Mouse (Mus musculus) intestine, embryonic 14.5 days (tissue): ENCODE data around the gene Slc7a8. TPM values are rescaled to one million over a fixed set of nuclear protein-coding genes. Genes with fewer than 3 reads are reported as not detected.

Experiments used
- ATAC-seq: fragments of 200-750 bp; cut with Nextera tagmentation; replicated peaks from 2 replicates; pipeline ENCODE4 v1.8.0; 2017; ENCODE audit warnings: low read depth, moderate number of reproducible peaks, moderate TSS enrichment, moderate library complexity; ENCODE audit not compliant: low FRiP score, low TSS enrichment
- DNase-seq: peaks from one replicate; pipeline ENCODE4 v3.0.0-alpha.2; 2018; ENCODE audit warnings: low spot score
- H3K27ac ChIP-seq: fragments of 300-500 bp; sonication (generic); 2 replicates; pipeline ENCODE4 v1.5.1; 2014; ENCODE audit warnings: low read depth, mild to moderate bottlenecking, control low read depth
- H3K27me3 ChIP-seq: fragments of 300-500 bp; sonication (generic); replicated peaks from 2 replicates; pipeline ENCODE4 v1.6.1; 2014; ENCODE audit warnings: low read length, control low read depth; ENCODE audit not compliant: control insufficient read depth, insufficient read depth
- H3K36me3 ChIP-seq: fragments of 300-500 bp; sonication (generic); 2 replicates; pipeline ENCODE4 v1.6.1; 2014; ENCODE audit warnings: low read length, control low read depth; ENCODE audit not compliant: control insufficient read depth, insufficient read depth
- H3K4me1 ChIP-seq: fragments of 300-500 bp; sonication (generic); replicated peaks from 2 replicates; pipeline ENCODE4 v1.6.1; 2014; ENCODE audit warnings: low read length, control low read depth, mixed read lengths; ENCODE audit not compliant: control insufficient read depth, insufficient read depth
- H3K4me2 ChIP-seq: fragments of 300-500 bp; sonication (generic); 2 replicates; pipeline ENCODE4 v1.6.1; 2014; ENCODE audit warnings: low read length
- H3K4me3 ChIP-seq: fragments of 300-500 bp; sonication (generic); 2 replicates; pipeline ENCODE4 v1.5.1; 2014; ENCODE audit warnings: low read depth, low read length, control low read depth, mixed read lengths
- H3K9ac ChIP-seq: fragments of 300-500 bp; sonication (generic); 2 replicates; pipeline ENCODE4 v1.6.1; 2014; ENCODE audit warnings: mild to moderate bottlenecking, low read length
- H3K9me3 ChIP-seq: fragments of 300-500 bp; sonication (generic); 2 replicates; pipeline ENCODE4 v1.6.1; 2016; ENCODE audit warnings: low read length, control low read depth; ENCODE audit not compliant: control insufficient read depth
- WGBS: fragments of 180-500 bp; shearing (Covaris S2); extraction: QIAGEN DNeasy Blood & Tissue Kit; methylation state at CpG from one replicate; pipeline ENCODE4 v1.1.7; 2014; 5-methylcytosine and 5-hydroxymethylcytosine counted together
- polyA plus RNA-seq: library from polyadenylated mRNA; unstranded; fragments of >200 nt; fragmentation: Nextera tagmentation; extraction: Ambion mirVana; gene quantifications from 2 replicates; pipeline ENCODE4 v1.2.1, GENCODE M21; 2014

Slc7a8 gene
- polyA plus RNA-seq, 1 experiment from 2014 or later = 26.7 TPM

DNA sequence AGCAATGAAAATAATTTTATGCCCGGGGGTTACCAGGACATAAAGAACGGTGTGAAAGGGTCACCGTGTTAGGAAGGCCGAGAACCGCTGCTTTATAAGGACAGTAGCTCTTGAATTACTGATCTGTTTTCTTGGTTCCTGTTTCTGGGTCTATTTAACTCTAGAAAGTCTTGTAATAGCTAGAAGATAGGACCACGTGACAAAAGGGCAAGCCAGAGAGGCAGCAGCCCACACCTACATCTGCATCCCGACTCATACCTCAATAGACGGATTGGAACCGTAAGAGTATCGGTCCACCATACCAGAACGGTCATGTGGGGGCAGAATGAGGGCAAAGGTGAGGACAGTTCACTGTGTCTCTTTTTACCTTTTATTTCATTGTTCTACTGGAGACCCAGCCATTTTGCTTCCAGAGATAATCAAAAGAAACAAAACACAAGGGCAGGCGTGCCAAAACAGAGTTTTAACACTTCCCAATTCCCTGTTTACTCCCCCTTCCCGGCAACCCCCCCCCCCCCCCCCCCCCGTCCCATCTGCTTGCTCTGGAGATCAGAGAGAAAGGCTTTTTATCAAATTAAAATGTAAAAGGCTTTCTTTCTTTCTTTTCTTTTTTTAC is 27.7 kb downstream of the Slc7a8 start:
- Histone ChIP-seq H3K27me3 (no peaks in the 10 kb centered on the region), H3K36me3 (no peaks in the 10 kb centered on the region), H3K9ac (0 out of 2 replicates have a peak overlapping the region, but pooled peaks have one; percentile 11), H3K4me1 (peaks cover 13% of the 10 kb centered on the region; the same call in 1 of the 2 replicates), H3K4me2 (peak overlapping the region; percentile 29; the same call in 1 of the 2 replicates), H3K4me3 (no peak overlapping the region), H3K9me3 (no peaks in the 10 kb centered on the region), H3K27ac (peak overlapping the region; percentile 72; the same call in 1 of the 2 replicates)
- DNase-seq = no peak
- no peak for ATAC-seq
- 74% methylated on average over 12 of the region's 14 CpGs for WGBS

DNA sequence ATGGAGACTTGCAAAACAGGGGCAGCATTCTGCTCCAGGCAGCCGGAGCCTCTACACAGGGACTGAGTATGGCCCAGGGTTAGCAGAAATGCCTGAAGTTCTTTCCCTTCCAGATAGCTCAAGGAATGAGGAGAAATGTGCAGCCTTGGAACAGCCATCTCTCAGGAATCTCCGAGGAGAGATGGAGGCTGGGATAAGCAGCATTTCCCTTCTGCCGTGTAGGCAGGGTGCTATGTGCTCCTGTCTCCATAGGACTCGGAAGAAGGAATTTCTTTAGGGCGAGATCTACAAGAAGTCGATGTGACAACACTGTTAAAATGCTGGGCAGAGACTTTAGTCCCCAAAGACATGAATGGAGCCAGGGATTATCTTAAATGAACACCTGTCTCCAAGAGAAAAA is 28.8 kb downstream of the Slc7a8 start:
- no peak for DNase-seq
- H3K27me3 ChIP-seq = no peaks in the 10 kb centered on the region
- no peak for ATAC-seq
- WGBS = 84% methylated on average over 6 of the region's 6 CpGs
- H3K9ac ChIP-seq = no peak overlapping the region
- no peak overlapping the region for H3K4me3 ChIP-seq
- H3K36me3 ChIP-seq = no peaks in the 10 kb centered on the region
- no peak overlapping the region for H3K27ac ChIP-seq
- H3K4me1 ChIP-seq = peaks cover 13% of the 10 kb centered on the region; the same call in 1 of the 2 replicates
- H3K4me2 ChIP-seq = no peak overlapping the region
- no peaks in the 10 kb centered on the region for H3K9me3 ChIP-seq

DNA sequence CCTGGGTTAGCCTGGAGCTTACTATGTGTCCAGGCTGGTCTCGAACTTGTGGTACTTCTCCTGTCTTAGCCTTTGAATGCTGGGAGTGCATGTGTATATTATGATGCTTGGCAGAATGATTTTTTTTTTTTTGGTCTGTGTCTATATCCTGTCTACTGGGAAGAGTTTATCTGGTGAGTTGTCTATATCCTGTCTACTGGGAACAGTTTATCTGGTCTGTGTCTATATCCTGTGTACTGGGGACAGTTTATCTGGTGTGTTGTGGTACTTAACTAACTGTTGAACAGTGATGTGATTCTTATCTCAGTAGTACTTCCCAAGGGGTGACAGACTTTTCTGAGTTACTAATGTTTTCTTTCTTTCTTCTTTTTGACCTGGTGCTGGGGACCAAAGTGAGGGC is 30.0 kb downstream of the Slc7a8 start:
- Histone ChIP-seq H3K36me3 (no peaks in the 10 kb centered on the region), H3K9ac (no peak overlapping the region), H3K27me3 (no peaks in the 10 kb centered on the region), H3K4me3 (no peak overlapping the region), H3K4me2 (no peak overlapping the region), H3K4me1 (peaks cover 13% of the 10 kb centered on the region; the same call in 1 of the 2 replicates), H3K27ac (no peak overlapping the region), H3K9me3 (no peaks in the 10 kb centered on the region)
- DNase-seq = no peak
- 79% methylated on average over 1 of the region's 1 CpGs for WGBS
- no peak for ATAC-seq

DNA sequence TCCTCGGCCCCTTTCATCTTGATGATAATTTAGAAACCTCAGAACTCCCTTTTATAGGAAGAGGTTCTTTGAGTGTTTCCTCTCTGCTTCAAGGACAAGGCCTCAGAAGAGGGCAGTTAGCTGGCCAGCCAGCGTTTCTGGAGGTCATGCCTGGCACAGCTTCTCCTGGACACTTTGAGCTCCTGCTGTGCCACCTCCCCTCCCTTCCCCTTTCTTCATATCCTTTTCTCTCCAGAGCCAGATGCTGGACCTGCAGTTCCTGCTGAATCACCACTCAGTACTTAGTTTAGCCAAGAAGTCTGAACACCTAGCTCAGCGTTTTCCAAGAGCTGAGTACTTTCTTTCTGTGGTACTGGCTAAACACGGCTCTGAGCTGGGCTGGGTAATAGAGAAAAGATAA is 32.5 kb downstream of the Slc7a8 start:
- Histone ChIP-seq H3K9ac (no peak overlapping the region), H3K36me3 (no peaks in the 10 kb centered on the region)

DNA sequence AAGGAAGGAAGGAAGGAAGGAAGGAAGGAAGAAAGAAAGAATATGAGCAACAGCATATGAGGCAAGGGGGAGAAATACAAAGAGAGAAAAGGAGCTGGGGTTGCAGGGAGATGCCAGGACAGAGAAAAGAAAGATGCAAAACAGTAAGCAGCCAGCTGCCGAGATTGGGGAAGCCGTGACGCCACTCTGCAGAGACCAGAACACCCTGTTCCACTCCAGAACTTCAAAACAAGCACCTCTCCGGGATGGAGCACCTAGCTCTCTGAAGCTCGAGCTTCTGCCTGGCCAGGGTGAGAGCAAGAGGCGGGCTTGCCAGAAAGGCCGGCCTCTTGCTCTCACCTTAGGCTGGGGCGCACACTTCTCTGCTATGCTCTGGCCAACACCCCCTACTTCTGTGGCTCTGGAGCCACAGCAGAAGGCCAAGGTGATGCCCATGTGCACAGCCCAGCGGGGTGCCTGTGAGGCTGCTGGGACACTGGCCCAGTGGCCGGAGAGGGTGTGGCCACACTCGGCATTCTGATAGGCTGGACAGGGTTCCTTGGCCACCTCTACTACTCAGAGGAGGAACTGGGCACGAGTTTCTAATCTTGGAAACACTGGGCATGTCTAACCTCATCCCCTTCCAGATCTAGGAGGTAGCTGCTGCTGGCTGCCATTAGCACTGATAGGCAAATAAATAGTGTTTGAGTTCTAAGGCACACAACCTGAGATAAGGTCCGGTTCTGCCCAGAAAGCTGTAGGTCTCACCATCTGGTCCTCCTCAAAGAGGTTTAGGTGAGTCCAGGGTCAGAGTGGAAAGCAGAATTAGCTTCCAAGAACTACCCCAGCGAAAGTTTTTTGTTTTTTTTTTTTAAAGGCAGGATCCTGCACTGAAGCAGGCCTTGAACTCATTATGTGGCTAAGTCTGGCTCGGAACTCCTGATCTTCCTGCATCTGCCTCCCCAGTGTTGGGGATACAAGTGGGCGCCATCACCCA is 33.5 kb downstream of the Slc7a8 start:
- 71% methylated on average over 16 of the region's 16 CpGs for WGBS
- H3K9me3 ChIP-seq = no peaks in the 10 kb centered on the region
- H3K36me3 ChIP-seq = no peaks in the 10 kb centered on the region
- no peak overlapping the region for H3K9ac ChIP-seq
- no peak overlapping the region for H3K27ac ChIP-seq
- H3K27me3 ChIP-seq = no peaks in the 10 kb centered on the region
- no peak overlapping the region for H3K4me3 ChIP-seq
- DNase-seq = no peak
- no peak overlapping the region for H3K4me2 ChIP-seq
- ATAC-seq = no peak
- H3K4me1 ChIP-seq = peaks cover under 1% of the 10 kb centered on the region; the same call in 1 of the 2 replicates

More for the DNA sequence above, 32.5 kb downstream of the Slc7a8 start:
- WGBS = 80% methylated on average over 4 of the region's 4 CpGs
- Histone ChIP-seq H3K4me3 (no peak overlapping the region), H3K4me2 (no peak overlapping the region), H3K27ac (no peak overlapping the region), H3K9me3 (no peaks in the 10 kb centered on the region), H3K4me1 (peaks cover 6% of the 10 kb centered on the region; the same call in 1 of the 2 replicates), H3K27me3 (no peaks in the 10 kb centered on the region)
- DNase-seq (no peak), ATAC-seq (no peak)

DNA sequence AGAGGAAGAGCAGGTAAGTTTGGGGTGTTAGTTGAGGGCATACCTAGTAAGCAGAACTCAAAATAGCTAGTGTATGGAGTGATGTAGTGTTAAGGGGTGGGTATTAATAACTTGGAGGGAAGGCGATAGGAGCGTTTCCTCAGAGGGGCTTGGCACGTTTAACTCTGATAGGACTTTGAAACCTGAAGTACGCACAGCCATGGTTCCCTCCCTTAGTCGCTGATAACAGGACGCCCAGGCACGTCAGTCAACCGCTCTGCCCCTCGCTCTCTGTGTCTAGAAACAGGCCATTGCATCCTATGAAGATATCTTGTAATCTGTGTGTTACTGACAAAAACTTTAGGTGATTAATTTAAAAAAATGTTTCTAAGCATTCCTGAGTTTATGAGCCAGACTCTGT is 35.7 kb downstream of the Slc7a8 start:
- Histone ChIP-seq H3K27me3 (no peaks in the 10 kb centered on the region), H3K4me2 (no peak overlapping the region), H3K9me3 (no peaks in the 10 kb centered on the region), H3K9ac (no peak overlapping the region), H3K27ac (no peak overlapping the region), H3K36me3 (no peaks in the 10 kb centered on the region), H3K4me3 (no peak overlapping the region), H3K4me1 (no peaks in the 10 kb centered on the region)
- no peak for DNase-seq
- ATAC-seq = peak; percentile 47; the same call in 1 of the 2 replicates
- 82% methylated on average over 9 of the region's 9 CpGs for WGBS

DNA sequence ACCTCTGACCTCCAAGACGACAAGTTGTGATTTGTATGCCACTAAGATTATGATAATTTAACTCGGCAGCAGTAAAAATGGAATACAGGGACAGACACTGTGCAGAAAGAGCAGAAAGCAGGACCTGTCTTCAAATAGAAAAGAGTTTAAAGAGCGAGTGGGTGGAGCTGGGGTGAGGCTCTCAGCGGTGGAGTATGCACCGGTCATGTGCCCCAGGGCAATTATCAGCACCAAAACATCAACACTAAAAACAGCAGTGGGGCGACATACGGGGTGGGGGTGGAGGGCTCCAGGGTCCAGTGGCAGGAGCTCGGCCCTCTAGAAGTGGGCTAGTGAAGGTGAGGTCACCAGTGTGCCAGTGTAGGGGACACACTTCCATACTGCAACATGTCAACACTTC is 37.3 kb downstream of the Slc7a8 start:
- Histone ChIP-seq H3K27me3 (no peaks in the 10 kb centered on the region), H3K27ac (no peak overlapping the region), H3K36me3 (no peaks in the 10 kb centered on the region), H3K4me2 (no peak overlapping the region), H3K9ac (no peak overlapping the region), H3K4me1 (no peaks in the 10 kb centered on the region), H3K4me3 (no peak overlapping the region), H3K9me3 (no peaks in the 10 kb centered on the region)
- 39% methylated on average over 8 of the region's 8 CpGs for WGBS
- DNase-seq (no peak), ATAC-seq (no peak)

DNA sequence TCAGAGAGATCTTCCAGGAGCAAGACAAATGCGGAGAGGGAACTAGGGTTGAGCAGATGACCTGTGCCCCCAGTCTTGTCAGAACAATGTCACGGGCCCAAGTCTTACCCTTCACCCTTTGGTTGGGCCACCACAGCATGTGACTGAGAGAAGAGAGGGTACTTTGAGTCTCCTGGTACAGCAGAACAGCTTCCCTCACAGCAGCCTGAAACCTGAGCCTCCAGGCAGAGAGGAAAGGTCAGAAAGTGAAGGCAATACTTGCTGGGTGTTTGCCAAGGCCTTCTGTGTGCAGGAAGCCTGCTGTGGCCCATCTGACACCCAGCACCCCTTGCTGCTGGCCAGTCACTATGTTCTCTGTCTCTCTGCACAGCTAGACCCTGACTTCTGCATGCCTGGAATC is 39.4 kb downstream of the Slc7a8 start:
- ATAC-seq (no peak), DNase-seq (no peak)
- no peaks in the 10 kb centered on the region for H3K4me1 ChIP-seq
- H3K4me2 ChIP-seq = no peak overlapping the region
- H3K27ac ChIP-seq = no peak overlapping the region
- H3K9me3 ChIP-seq = no peaks in the 10 kb centered on the region
- no peaks in the 10 kb centered on the region for H3K36me3 ChIP-seq
- H3K4me3 ChIP-seq = no peak overlapping the region
- no peak overlapping the region for H3K9ac ChIP-seq
- WGBS = 52% methylated on average over 2 of the region's 2 CpGs
- H3K27me3 ChIP-seq = no peaks in the 10 kb centered on the region
